Mouse (Mus musculus): ENCODE results near the gene Nr3c2. TPM values are rescaled to one million over a fixed set of nuclear protein-coding genes. Genes with fewer than 3 reads are reported as not detected.

Nr3c2 gene
- polyA plus RNA-seq, 1 experiment: 1.2 TPM

GRCm38 (mm10) chr8:77120810-77121570 lies 221.7 kb downstream of the Nr3c2 start:
- no peak for TF ChIP-seq EP300 (IDR thresholded peaks at IDR 0.05; ENCODE audit: insufficient read depth, low read depth, low read length)
- TF ChIP-seq CTCF (IDR thresholded peaks at IDR 0.05; ENCODE audit: low read depth, low read length): no peak
- no peak for TF ChIP-seq POLR2A (IDR thresholded peaks at IDR 0.05; ENCODE audit: insufficient read depth, low read length)
- Histone ChIP-seq H3K27me3 (ENCODE audit: control insufficient read depth, insufficient read depth, low read length, poor library complexity, severe bottlenecking) (no peaks in the 10 kb centered on the region), H3K4me1 (ENCODE audit: control insufficient read depth, insufficient read depth, low read length) (no peaks in the 10 kb centered on the region), H3K9ac (ENCODE audit: low read depth, poor library complexity, severe bottlenecking) (no peak overlapping the region), H3K9me3 (replicated peaks; ENCODE audit: control insufficient read depth, insufficient read depth, low read length, poor library complexity, severe bottlenecking) (no peaks in the 10 kb centered on the region), H3K36me3 (ENCODE audit: control insufficient read depth, insufficient read depth, low read length, poor library complexity, severe bottlenecking) (no peaks in the 10 kb centered on the region), H3K27ac (ENCODE audit: insufficient read depth, low read length) (no peak overlapping the region), H3K4me3 (ENCODE audit: low read depth, low read length) (no peak overlapping the region)

GRCm38 (mm10) chr8:77121571-77121890 lies 222.3 kb downstream of the Nr3c2 start:
- no peak for TF ChIP-seq CTCF (IDR thresholded peaks at IDR 0.05; ENCODE audit: low read depth, low read length)
- no peak for TF ChIP-seq POLR2A (IDR thresholded peaks at IDR 0.05; ENCODE audit: insufficient read depth, low read length)
- no peak for TF ChIP-seq EP300 (IDR thresholded peaks at IDR 0.05; ENCODE audit: insufficient read depth, low read depth, low read length)
- Histone ChIP-seq H3K27ac (ENCODE audit: insufficient read depth, low read length) (no peak overlapping the region), H3K27me3 (ENCODE audit: control insufficient read depth, insufficient read depth, low read length, poor library complexity, severe bottlenecking) (no peaks in the 10 kb centered on the region), H3K9me3 (replicated peaks; ENCODE audit: control insufficient read depth, insufficient read depth, low read length, poor library complexity, severe bottlenecking) (no peaks in the 10 kb centered on the region), H3K4me1 (ENCODE audit: control insufficient read depth, insufficient read depth, low read length) (no peaks in the 10 kb centered on the region), H3K36me3 (ENCODE audit: control insufficient read depth, insufficient read depth, low read length, poor library complexity, severe bottlenecking) (no peaks in the 10 kb centered on the region), H3K9ac (ENCODE audit: low read depth, poor library complexity, severe bottlenecking) (no peak overlapping the region), H3K4me3 (ENCODE audit: low read depth, low read length) (no peak overlapping the region)

- Histone ChIP-seq H3K27me3 (ENCODE audit: control insufficient read depth, insufficient read depth, low read length, poor library complexity, severe bottlenecking) (no peaks in the 10 kb centered on the region), H3K4me3 (ENCODE audit: low read depth, low read length) (no peak overlapping the region), H3K36me3 (ENCODE audit: control insufficient read depth, insufficient read depth, low read length, poor library complexity, severe bottlenecking) (no peaks in the 10 kb centered on the region), H3K27ac (ENCODE audit: insufficient read depth, low read length) (no peak overlapping the region), H3K4me1 (ENCODE audit: control insufficient read depth, insufficient read depth, low read length) (no peaks in the 10 kb centered on the region), H3K9me3 (replicated peaks; ENCODE audit: control insufficient read depth, insufficient read depth, low read length, poor library complexity, severe bottlenecking) (no peaks in the 10 kb centered on the region), H3K9ac (ENCODE audit: low read depth, poor library complexity, severe bottlenecking) (no peak overlapping the region)
- TF ChIP-seq POLR2A (IDR thresholded peaks at IDR 0.05; ENCODE audit: insufficient read depth, low read length) (no peak), EP300 (IDR thresholded peaks at IDR 0.05; ENCODE audit: insufficient read depth, low read depth, low read length) (no peak), CTCF (IDR thresholded peaks at IDR 0.05; ENCODE audit: low read depth, low read length) (no peak)
These were observed 223.1 kb downstream of the Nr3c2 start for GRCm38 (mm10) chr8:77122300-77122699.

- TF ChIP-seq CTCF (IDR thresholded peaks at IDR 0.05; ENCODE audit: low read depth, low read length) (no peak), POLR2A (IDR thresholded peaks at IDR 0.05; ENCODE audit: insufficient read depth, low read length) (no peak), EP300 (IDR thresholded peaks at IDR 0.05; ENCODE audit: insufficient read depth, low read depth, low read length) (no peak)
- no peak overlapping the region for H3K4me3 ChIP-seq (ENCODE audit: low read depth, low read length)
- no peaks in the 10 kb centered on the region for H3K27me3 ChIP-seq (ENCODE audit: control insufficient read depth, insufficient read depth, low read length, poor library complexity, severe bottlenecking)
- H3K36me3 ChIP-seq (ENCODE audit: control insufficient read depth, insufficient read depth, low read length, poor library complexity, severe bottlenecking): no peaks in the 10 kb centered on the region
- no peak overlapping the region for H3K9ac ChIP-seq (ENCODE audit: low read depth, poor library complexity, severe bottlenecking)
- no peaks in the 10 kb centered on the region for H3K9me3 ChIP-seq (replicated peaks; ENCODE audit: control insufficient read depth, insufficient read depth, low read length, poor library complexity, severe bottlenecking)
- no peaks in the 10 kb centered on the region for H3K4me1 ChIP-seq (ENCODE audit: control insufficient read depth, insufficient read depth, low read length)
- H3K27ac ChIP-seq (ENCODE audit: insufficient read depth, low read length): no peak overlapping the region
These were observed 226.5 kb downstream of the Nr3c2 start for GRCm38 (mm10) chr8:77125777-77126176.

GRCm38 (mm10) chr8:77128006-77128405 lies 228.8 kb downstream of the Nr3c2 start:
- H3K27me3 ChIP-seq (ENCODE audit: control insufficient read depth, insufficient read depth, low read length, poor library complexity, severe bottlenecking): no peaks in the 10 kb centered on the region
- H3K27ac ChIP-seq (ENCODE audit: insufficient read depth, low read length): no peak overlapping the region
- no peak for TF ChIP-seq CTCF (IDR thresholded peaks at IDR 0.05; ENCODE audit: low read depth, low read length)
- no peak for TF ChIP-seq POLR2A (IDR thresholded peaks at IDR 0.05; ENCODE audit: insufficient read depth, low read length)
- no peak for TF ChIP-seq EP300 (IDR thresholded peaks at IDR 0.05; ENCODE audit: insufficient read depth, low read depth, low read length)
- H3K4me3 ChIP-seq (ENCODE audit: low read depth, low read length): no peak overlapping the region
- H3K9me3 ChIP-seq (replicated peaks; ENCODE audit: control insufficient read depth, insufficient read depth, low read length, poor library complexity, severe bottlenecking): no peaks in the 10 kb centered on the region
- H3K9ac ChIP-seq (ENCODE audit: low read depth, poor library complexity, severe bottlenecking): no peak overlapping the region
- H3K36me3 ChIP-seq (ENCODE audit: control insufficient read depth, insufficient read depth, low read length, poor library complexity, severe bottlenecking): no peaks in the 10 kb centered on the region
- no peaks in the 10 kb centered on the region for H3K4me1 ChIP-seq (ENCODE audit: control insufficient read depth, insufficient read depth, low read length)

- no peak overlapping the region for H3K4me3 ChIP-seq (ENCODE audit: low read depth, low read length)
- H3K27ac ChIP-seq (ENCODE audit: insufficient read depth, low read length): no peak overlapping the region
- peaks cover 20% of the 10 kb centered on the region for H3K9me3 ChIP-seq (replicated peaks; ENCODE audit: control insufficient read depth, insufficient read depth, low read length, poor library complexity, severe bottlenecking)
- no peaks in the 10 kb centered on the region for H3K27me3 ChIP-seq (ENCODE audit: control insufficient read depth, insufficient read depth, low read length, poor library complexity, severe bottlenecking)
- TF ChIP-seq POLR2A (IDR thresholded peaks at IDR 0.05; ENCODE audit: insufficient read depth, low read length): no peak
- TF ChIP-seq CTCF (IDR thresholded peaks at IDR 0.05; ENCODE audit: low read depth, low read length): no peak
- TF ChIP-seq EP300 (IDR thresholded peaks at IDR 0.05; ENCODE audit: insufficient read depth, low read depth, low read length): no peak
- H3K36me3 ChIP-seq (ENCODE audit: control insufficient read depth, insufficient read depth, low read length, poor library complexity, severe bottlenecking): no peaks in the 10 kb centered on the region
- H3K9ac ChIP-seq (ENCODE audit: low read depth, poor library complexity, severe bottlenecking): no peak overlapping the region
- no peaks in the 10 kb centered on the region for H3K4me1 ChIP-seq (ENCODE audit: control insufficient read depth, insufficient read depth, low read length)
These were observed 233.8 kb downstream of the Nr3c2 start for GRCm38 (mm10) chr8:77132903-77133637.
